Mouse (Mus musculus): ENCODE measurements around the gene Tmem47.

Gene Tmem47

GRCm38 (mm10) chrX:81070210-81070803, at the start of gene Tmem47:
TSS of gene Tmem47 (plus strand) at chrX:81070698.
- DNase-seq, result peak; percentile 47

GRCm38 (mm10) chrX:81070804-81071461, 435 bp downstream of the Tmem47 start:
- peak; percentile 27 for DNase-seq

- DNase-seq, result no peak
Observed at GRCm38 (mm10) chrX:81071746-81072640, 1.5 kb downstream of the Tmem47 start.

GRCm38 (mm10) chrX:81072651-81073050, 2.2 kb downstream of the Tmem47 start:
- no peak for DNase-seq

GRCm38 (mm10) chrX:81073834-81074233, 3.3 kb downstream of the Tmem47 start:
- no peak for DNase-seq

GRCm38 (mm10) chrX:81078522-81078921, 8.0 kb downstream of the Tmem47 start:
- DNase-seq, result no peak

GRCm38 (mm10) chrX:81080996-81081395, 10.5 kb downstream of the Tmem47 start:
- DNase-seq, result no peak

- DNase-seq, result no peak
Observed at GRCm38 (mm10) chrX:81085025-81085752, 14.7 kb downstream of the Tmem47 start.

- DNase-seq, result no peak
Observed at GRCm38 (mm10) chrX:81147416-81147815, 76.9 kb downstream of the Tmem47 start.

Measured in cerebellum, adult 9-11 months (tissue).